Mouse (Mus musculus): ENCODE results near the gene Slc25a43. TPM values are rescaled to one million over a fixed set of nuclear protein-coding genes. Genes with fewer than 3 reads are reported as not detected.

Slc25a43 gene
- total RNA-seq (2014; rRNA removed) = 0.33 TPM in 1 of 2 replicates, not detected in the other
- polyA plus RNA-seq (2015; fragmentation: Nextera tagmentation; extraction: Ambion mirVana) = 0.13 and 0.54 TPM in 2 replicates

DNA sequence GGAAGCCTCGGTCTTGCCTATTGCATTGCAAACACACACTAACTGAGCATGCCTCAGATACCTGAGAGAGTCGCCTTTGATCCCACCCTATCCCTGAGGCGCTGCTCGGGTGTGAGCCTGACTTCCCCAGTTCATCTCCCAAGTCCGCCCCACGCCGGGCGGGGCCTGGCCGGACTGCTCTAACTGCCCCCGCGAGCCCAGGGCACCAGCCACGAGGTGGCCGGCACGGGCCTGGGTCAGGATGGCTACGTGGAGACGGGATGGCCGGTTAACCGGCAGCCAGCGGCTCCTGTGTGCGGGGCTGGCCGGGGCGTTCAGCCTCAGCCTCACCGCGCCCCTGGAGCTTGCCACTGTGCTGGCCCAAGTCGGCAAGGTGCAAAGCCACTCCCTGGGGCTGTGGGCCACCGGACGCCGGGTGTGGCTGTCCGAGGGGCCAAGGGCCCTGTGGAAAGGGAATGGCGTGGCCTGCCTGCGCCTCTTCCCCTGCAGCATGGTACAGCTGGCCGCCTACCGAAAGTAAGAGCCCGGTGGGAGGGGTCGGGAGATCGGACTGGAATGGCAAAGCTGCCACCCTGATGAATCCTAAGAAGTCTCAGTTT lies at the start of gene Slc25a43:
Slc25a43 (plus strand) TSS at position 157 of the 599 bp plus-strand sequence.
- 33% methylated on average over 36 of the region's 36 CpGs for WGBS
- Histone ChIP-seq H3K4me1 (ENCODE audit: insufficient read depth) (no peaks in the 10 kb centered on the region), H3K9ac (peak within 1 kb of the TSS; percentile 46), H3K27ac (ENCODE audit: low read depth, low read length) (no peak within 1 kb of the TSS), H3K9me3 (ENCODE audit: low read length) (no peaks in the 10 kb centered on the region), H3K36me3 (ENCODE audit: insufficient read depth) (no peaks in the 10 kb centered on the region), H3K4me2 (ENCODE audit: low read depth) (peak within 1 kb of the TSS; percentile 61), H3K27me3 (ENCODE audit: insufficient read depth, low read length) (no peaks in the 10 kb centered on the region), H3K4me3 (ENCODE audit: low read depth, low read length) (peak within 1 kb of the TSS; percentile 29)
- DNase-seq = no peak
- ATAC-seq = peak; percentile 18; the same call in 1 of the 2 replicates
- no peak for TF ChIP-seq CTCF (IDR thresholded peaks at IDR 0.05; ENCODE audit: low read depth)

DNA sequence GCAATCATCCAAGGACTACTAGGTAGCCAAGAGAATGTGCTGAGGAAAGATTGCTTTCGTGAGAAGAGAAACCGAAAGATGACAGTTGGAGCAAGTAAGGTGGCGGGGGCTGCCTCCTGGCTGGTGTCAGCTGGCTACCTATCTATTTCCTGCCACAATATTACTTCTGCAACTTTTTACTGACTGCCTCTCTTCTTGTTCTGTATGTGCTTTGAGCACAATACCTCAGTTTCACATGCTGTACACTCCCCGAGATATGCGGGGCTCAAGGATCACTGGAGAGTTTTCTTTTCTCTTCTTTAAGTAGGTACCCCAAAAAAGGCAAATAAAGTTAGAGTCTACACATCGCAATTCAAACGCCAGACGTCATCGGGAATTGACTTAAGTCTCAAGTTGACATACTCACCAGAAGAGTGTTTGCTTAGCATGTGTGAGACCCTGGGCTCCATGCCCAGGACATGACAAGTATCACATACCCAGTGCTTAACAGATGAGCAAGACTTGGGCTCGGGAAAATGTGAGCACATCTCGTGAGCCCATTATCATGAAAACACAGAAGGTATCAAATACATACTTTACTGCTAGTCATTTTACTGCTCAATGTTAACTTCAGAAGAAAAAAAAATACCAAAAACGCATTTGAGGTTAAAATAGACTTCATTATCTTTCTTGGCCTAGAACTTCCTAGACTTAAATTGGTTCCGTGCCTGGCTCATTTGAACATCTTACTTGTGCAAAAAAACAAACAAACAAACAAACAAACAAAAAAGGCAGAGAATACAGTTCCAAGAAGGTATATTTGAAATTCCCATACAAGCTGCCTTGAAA lies 3.1 kb upstream of the Slc25a43 start:
- DNase-seq (peak; percentile 30), ATAC-seq (peak; percentile 85)
- H3K27me3 ChIP-seq (ENCODE audit: insufficient read depth, low read length) = no peaks in the 10 kb centered on the region
- H3K27ac ChIP-seq (ENCODE audit: low read depth, low read length) = no peak overlapping the region
- H3K9me3 ChIP-seq (ENCODE audit: low read length) = no peaks in the 10 kb centered on the region
- no peak overlapping the region for H3K9ac ChIP-seq
- H3K4me3 ChIP-seq (ENCODE audit: low read depth, low read length) = no peak overlapping the region
- H3K36me3 ChIP-seq (ENCODE audit: insufficient read depth) = no peaks in the 10 kb centered on the region
- no peak for TF ChIP-seq CTCF (IDR thresholded peaks at IDR 0.05; ENCODE audit: low read depth)
- 79% methylated on average over 13 of the region's 13 CpGs for WGBS
- no peaks in the 10 kb centered on the region for H3K4me1 ChIP-seq (ENCODE audit: insufficient read depth)
- no peak overlapping the region for H3K4me2 ChIP-seq (ENCODE audit: low read depth)

DNA sequence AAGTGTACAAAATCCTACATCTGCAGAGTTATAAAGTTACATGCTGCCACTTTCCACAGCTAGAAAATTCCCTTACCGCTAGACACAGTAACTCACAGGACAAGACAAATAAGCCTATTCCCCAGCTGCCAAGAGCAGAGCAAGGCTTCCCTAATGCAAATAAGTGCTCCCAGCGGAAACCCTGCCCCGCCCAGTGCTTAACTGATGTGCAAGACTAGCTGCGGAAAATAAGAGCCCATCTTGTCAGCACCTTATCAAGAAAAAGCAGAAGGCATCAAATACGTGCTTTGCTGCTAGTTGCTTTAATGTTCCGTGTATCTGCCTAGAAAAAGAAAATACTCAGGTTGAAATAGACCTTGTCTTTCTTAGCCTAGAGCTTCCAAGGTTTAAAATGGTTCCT lies 2.2 kb upstream of the Slc25a43 start:
- Histone ChIP-seq H3K9ac (no peak overlapping the region), H3K4me2 (ENCODE audit: low read depth) (no peak overlapping the region), H3K4me1 (ENCODE audit: insufficient read depth) (no peaks in the 10 kb centered on the region), H3K27ac (ENCODE audit: low read depth, low read length) (no peak overlapping the region), H3K36me3 (ENCODE audit: insufficient read depth) (no peaks in the 10 kb centered on the region), H3K9me3 (ENCODE audit: low read length) (no peaks in the 10 kb centered on the region), H3K4me3 (ENCODE audit: low read depth, low read length) (no peak overlapping the region), H3K27me3 (ENCODE audit: insufficient read depth, low read length) (no peaks in the 10 kb centered on the region)
- DNase-seq = no peak
- WGBS = 54% methylated on average over 6 of the region's 6 CpGs
- no peak for ATAC-seq
- TF ChIP-seq CTCF (IDR thresholded peaks at IDR 0.05; ENCODE audit: low read depth) = no peak

GRCm38 (mm10) chrX:36742744-36743143 lies 715 bp upstream of the Slc25a43 start:
- H3K4me3 ChIP-seq (ENCODE audit: low read depth, low read length) = no peak overlapping the region
- H3K9ac ChIP-seq = no peak overlapping the region
- no peaks in the 10 kb centered on the region for H3K4me1 ChIP-seq (ENCODE audit: insufficient read depth)
- H3K27ac ChIP-seq (ENCODE audit: low read depth, low read length) = no peak overlapping the region
- no peak for ATAC-seq
- H3K27me3 ChIP-seq (ENCODE audit: insufficient read depth, low read length) = no peaks in the 10 kb centered on the region
- no peaks in the 10 kb centered on the region for H3K36me3 ChIP-seq (ENCODE audit: insufficient read depth)
- WGBS = 93% methylated on average over 5 of the region's 5 CpGs
- H3K4me2 ChIP-seq (ENCODE audit: low read depth) = no peak overlapping the region
- no peak for DNase-seq
- no peaks in the 10 kb centered on the region for H3K9me3 ChIP-seq (ENCODE audit: low read length)
- TF ChIP-seq CTCF (IDR thresholded peaks at IDR 0.05; ENCODE audit: low read depth) = no peak

GRCm38 (mm10) chrX:36744735-36745134 lies 1.3 kb downstream of the Slc25a43 start:
- H3K9ac ChIP-seq = no peak overlapping the region
- no peak for DNase-seq
- H3K4me3 ChIP-seq (ENCODE audit: low read depth, low read length) = no peak overlapping the region
- no peak overlapping the region for H3K4me2 ChIP-seq (ENCODE audit: low read depth)
- no peaks in the 10 kb centered on the region for H3K4me1 ChIP-seq (ENCODE audit: insufficient read depth)
- H3K9me3 ChIP-seq (ENCODE audit: low read length) = no peaks in the 10 kb centered on the region
- 66% methylated on average over 7 of the region's 7 CpGs for WGBS
- no peak overlapping the region for H3K27ac ChIP-seq (ENCODE audit: low read depth, low read length)
- no peaks in the 10 kb centered on the region for H3K36me3 ChIP-seq (ENCODE audit: insufficient read depth)
- no peaks in the 10 kb centered on the region for H3K27me3 ChIP-seq (ENCODE audit: insufficient read depth, low read length)
- no peak for ATAC-seq
- TF ChIP-seq CTCF (IDR thresholded peaks at IDR 0.05; ENCODE audit: low read depth) = no peak

- H3K4me2 ChIP-seq (ENCODE audit: low read depth) = no peak overlapping the region
- no peak overlapping the region for H3K27ac ChIP-seq (ENCODE audit: low read depth, low read length)
- DNase-seq (no peak), ATAC-seq (no peak)
- no peak for TF ChIP-seq CTCF (IDR thresholded peaks at IDR 0.05; ENCODE audit: low read depth)
- no peaks in the 10 kb centered on the region for H3K27me3 ChIP-seq (ENCODE audit: insufficient read depth, low read length)
- WGBS = 93% methylated on average over 7 of the region's 7 CpGs
- H3K4me3 ChIP-seq (ENCODE audit: low read depth, low read length) = no peak overlapping the region
- no peak overlapping the region for H3K9ac ChIP-seq
- no peaks in the 10 kb centered on the region for H3K4me1 ChIP-seq (ENCODE audit: insufficient read depth)
- no peaks in the 10 kb centered on the region for H3K36me3 ChIP-seq (ENCODE audit: insufficient read depth)
- no peaks in the 10 kb centered on the region for H3K9me3 ChIP-seq (ENCODE audit: low read length)
Measured at GRCm38 (mm10) chrX:36745333-36745732, 1.9 kb downstream of the Slc25a43 start.

- H3K36me3 ChIP-seq (ENCODE audit: insufficient read depth) = no peaks in the 10 kb centered on the region
- no peak overlapping the region for H3K4me2 ChIP-seq (ENCODE audit: low read depth)
- DNase-seq (no peak), ATAC-seq (no peak)
- H3K9me3 ChIP-seq (ENCODE audit: low read length) = no peaks in the 10 kb centered on the region
- no peak for TF ChIP-seq CTCF (IDR thresholded peaks at IDR 0.05; ENCODE audit: low read depth)
- 73% methylated on average over 8 of the region's 8 CpGs for WGBS
- H3K4me3 ChIP-seq (ENCODE audit: low read depth, low read length) = no peak overlapping the region
- H3K9ac ChIP-seq = no peak overlapping the region
- no peak overlapping the region for H3K27ac ChIP-seq (ENCODE audit: low read depth, low read length)
- H3K4me1 ChIP-seq (ENCODE audit: insufficient read depth) = no peaks in the 10 kb centered on the region
- no peaks in the 10 kb centered on the region for H3K27me3 ChIP-seq (ENCODE audit: insufficient read depth, low read length)
Measured at GRCm38 (mm10) chrX:36746789-36747188, 3.3 kb downstream of the Slc25a43 start.
